Mouse (Mus musculus) lung, embryonic 15.5 days (tissue): ENCODE data around the gene Nprl2. TPM values are rescaled to one million over a fixed set of nuclear protein-coding genes. Genes with fewer than 3 reads are reported as not detected.

ENCODE experiments used
- ATAC-seq: fragments of 200-750 bp; cut with Nextera tagmentation; 2 replicates; pipeline ENCODE4 v1.8.0; 2017; ENCODE audit warnings: moderate number of reproducible peaks, borderline replicate concordance; ENCODE audit not compliant: low FRiP score, low TSS enrichment; ENCODE audit errors: extremely low read depth
- H3K27ac ChIP-seq: fragments of 300-500 bp; sonication (generic); 2 replicates; pipeline ENCODE4 v1.5.1; 2015; ENCODE audit warnings: moderate library complexity, mild to moderate bottlenecking, inconsistent platforms
- H3K27me3 ChIP-seq: fragments of 300-500 bp; sonication (generic); 2 replicates; pipeline ENCODE4 v1.6.1; 2015; ENCODE audit warnings: inconsistent platforms
- H3K36me3 ChIP-seq: fragments of 300-500 bp; sonication (generic); 2 replicates; pipeline ENCODE4 v1.6.1; 2015; ENCODE audit warnings: inconsistent platforms
- H3K4me1 ChIP-seq: fragments of 300-500 bp; sonication (generic); 2 replicates; pipeline ENCODE4 v1.6.1; 2015; ENCODE audit warnings: inconsistent platforms
- H3K4me2 ChIP-seq: fragments of 300-500 bp; sonication (generic); 2 replicates; pipeline ENCODE4 v1.6.1; 2015; ENCODE audit warnings: inconsistent platforms, mild to moderate bottlenecking, moderate library complexity
- H3K4me3 ChIP-seq: fragments of 300-500 bp; sonication (generic); 2 replicates; pipeline ENCODE4 v1.5.1; 2015; ENCODE audit warnings: mild to moderate bottlenecking, inconsistent platforms
- H3K9ac ChIP-seq: fragments of 300-500 bp; sonication (generic); 2 replicates; pipeline ENCODE4 v1.6.1; 2015; ENCODE audit warnings: inconsistent platforms
- H3K9me3 ChIP-seq: fragments of 300-500 bp; sonication (generic); 2 replicates; pipeline ENCODE4 v1.6.1; 2016; ENCODE audit warnings: inconsistent platforms
- WGBS: fragments of 180-500 bp; shearing (Covaris S2); methylation state at CpG from one replicate; pipeline ENCODE4 v1.1.7; 2015; 5-methylcytosine and 5-hydroxymethylcytosine counted together
- polyA plus RNA-seq: library from polyadenylated mRNA; unstranded; fragments of >200 nt; fragmentation: Nextera tagmentation; extraction: Ambion mirVana; gene quantifications from 2 replicates; pipeline ENCODE4 v1.2.1, GENCODE M21; 2015

Nprl2 gene
- polyA plus RNA-seq, 1 experiment from 2014 or later, result 42.2 TPM

- no peak overlapping the region for H3K27ac ChIP-seq
- no peak overlapping the region for H3K4me3 ChIP-seq
- no peak overlapping the region for H3K9ac ChIP-seq
- H3K36me3 ChIP-seq, result peaks cover 13% of the 10 kb centered on the region
- no peaks in the 10 kb centered on the region for H3K27me3 ChIP-seq
- peaks cover 38% of the 10 kb centered on the region for H3K4me1 ChIP-seq
- peak overlapping the region; percentile 87; the same call in 1 of the 2 replicates for H3K4me2 ChIP-seq
- 89% methylated on average over 7 of the region's 7 CpGs for WGBS
- H3K9me3 ChIP-seq, result no peaks in the 10 kb centered on the region
- ATAC-seq, result no peak
Observed at GRCm38 (mm10) chr9:107582509-107583062, 40.6 kb downstream of the Nprl2 start.

DNA sequence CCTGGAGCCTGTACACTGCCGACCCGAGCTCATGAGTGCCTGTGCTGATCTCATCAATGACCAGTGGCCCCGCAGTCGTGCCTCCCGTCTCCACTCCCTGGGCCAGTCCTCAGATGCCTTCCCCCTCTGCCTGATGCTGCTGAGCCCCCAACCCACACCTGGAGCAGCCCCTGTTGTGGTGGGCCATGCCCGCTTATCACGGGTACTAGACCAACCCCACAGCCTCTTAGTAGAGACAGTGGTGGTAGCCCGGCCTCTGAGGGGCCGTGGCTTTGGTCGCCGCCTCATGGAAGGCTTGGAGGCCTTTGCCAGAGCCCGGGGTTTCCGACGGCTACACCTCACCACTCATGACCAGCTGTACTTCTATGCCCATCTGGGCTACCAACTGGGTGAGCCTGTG, 41.1 kb downstream of the Nprl2 start:
- peaks cover 36% of the 10 kb centered on the region for H3K4me1 ChIP-seq
- 91% methylated on average over 14 of the region's 14 CpGs for WGBS
- H3K27ac ChIP-seq, result no peak overlapping the region
- H3K4me3 ChIP-seq, result no peak overlapping the region
- H3K4me2 ChIP-seq, result no peak overlapping the region
- no peaks in the 10 kb centered on the region for H3K9me3 ChIP-seq
- peaks cover 13% of the 10 kb centered on the region for H3K36me3 ChIP-seq
- H3K27me3 ChIP-seq, result no peaks in the 10 kb centered on the region
- no peak overlapping the region for H3K9ac ChIP-seq
- ATAC-seq, result no peak

DNA sequence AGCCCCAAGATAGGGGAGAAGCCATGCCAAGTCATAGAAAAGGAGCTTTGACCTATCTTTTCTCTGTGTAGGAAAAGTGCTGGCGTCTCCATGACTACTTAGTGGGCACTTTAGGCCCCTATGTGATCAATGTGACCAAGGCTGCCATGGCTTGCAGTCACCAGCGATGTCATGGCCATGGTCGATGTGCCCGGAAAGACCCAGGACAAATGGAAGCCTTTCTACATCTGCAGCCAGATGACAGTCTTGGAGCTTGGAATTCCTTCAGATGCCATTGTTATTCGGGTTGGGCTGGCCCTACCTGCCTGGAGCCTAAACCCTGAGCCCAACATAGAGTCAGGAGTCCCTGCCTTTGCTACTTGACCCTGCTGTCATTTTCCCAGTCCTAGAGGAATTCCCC, 44.5 kb downstream of the Nprl2 start:
- Histone ChIP-seq H3K4me3 (no peak overlapping the region), H3K27me3 (no peaks in the 10 kb centered on the region), H3K27ac (no peak overlapping the region), H3K36me3 (peaks cover 31% of the 10 kb centered on the region), H3K9me3 (no peaks in the 10 kb centered on the region), H3K9ac (no peak overlapping the region), H3K4me1 (peaks cover 39% of the 10 kb centered on the region), H3K4me2 (no peak overlapping the region)
- no peak for ATAC-seq
- 85% methylated on average over 5 of the region's 5 CpGs for WGBS

GRCm38 (mm10) chr9:107586974-107587832, 45.2 kb downstream of the Nprl2 start, which contains the start of gene Ifrd2:
TSS of gene Ifrd2 (plus strand) at chr9:107587642.
- H3K27ac ChIP-seq, result peak within 1 kb of the TSS; percentile 41; the same call in 1 of the 2 replicates
- peaks cover 32% of the 10 kb centered on the region for H3K4me1 ChIP-seq

GRCm38 (mm10) chr9:107587833-107588639, 46.0 kb downstream of the Nprl2 start:
- Histone ChIP-seq H3K27ac (peak overlapping the region; percentile 36; the same call in 1 of the 2 replicates), H3K4me2 (peak overlapping the region; percentile 79), H3K4me3 (peak overlapping the region; percentile 79), H3K27me3 (no peaks in the 10 kb centered on the region), H3K9me3 (no peaks in the 10 kb centered on the region), H3K36me3 (peaks cover 41% of the 10 kb centered on the region), H3K4me1 (peaks cover 24% of the 10 kb centered on the region), H3K9ac (peak overlapping the region; percentile 64)
- ATAC-seq, result no peak
- under 1% methylated on average over 33 of the region's 33 CpGs for WGBS

More at GRCm38 (mm10) chr9:107586974-107587832, 45.2 kb downstream of the Nprl2 start, which contains the start of gene Ifrd2:
- no peaks in the 10 kb centered on the region for H3K9me3 ChIP-seq
- peak within 1 kb of the TSS; percentile 64 for H3K9ac ChIP-seq
- peak; percentile 97 for ATAC-seq
- H3K4me2 ChIP-seq, result peak within 1 kb of the TSS; percentile 79
- no peaks in the 10 kb centered on the region for H3K27me3 ChIP-seq
- H3K4me3 ChIP-seq, result peak within 1 kb of the TSS; percentile 79
- 11% methylated on average over 46 of the region's 46 CpGs for WGBS
- peaks cover 38% of the 10 kb centered on the region for H3K36me3 ChIP-seq

DNA sequence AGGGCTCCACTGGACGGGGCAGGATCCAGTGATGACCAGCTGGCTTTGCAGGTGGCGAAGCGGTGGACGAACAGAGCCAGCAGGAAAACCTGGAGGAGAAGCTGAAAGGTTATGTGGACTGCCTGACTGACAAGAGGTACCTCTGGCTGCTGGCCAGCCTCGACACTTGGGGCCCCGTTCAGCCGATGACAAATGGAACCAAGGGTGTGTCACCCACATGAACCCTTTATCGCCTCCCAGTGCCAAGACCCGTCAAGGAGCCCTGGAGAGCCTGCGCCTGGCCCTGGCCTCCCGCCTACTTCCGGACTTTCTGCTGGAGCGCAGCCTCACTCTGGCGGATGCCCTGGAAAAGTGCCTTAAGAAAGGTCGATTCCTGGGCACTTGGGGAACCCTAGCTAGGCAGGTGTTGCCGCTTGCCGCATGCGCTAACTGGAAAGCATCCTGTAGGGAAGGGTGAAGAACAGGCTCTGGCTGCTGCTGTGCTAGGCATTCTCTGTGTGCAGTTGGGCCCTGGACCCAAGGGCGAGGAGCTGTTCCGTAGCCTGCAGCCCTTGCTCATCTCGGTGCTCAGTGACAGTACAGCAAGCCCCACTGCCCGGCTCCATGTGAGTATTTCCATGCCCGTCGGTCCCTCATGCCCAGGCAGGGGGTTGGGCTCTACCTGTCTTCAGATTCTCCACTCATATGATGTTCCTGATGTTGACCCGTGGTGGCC, 48.2 kb downstream of the Nprl2 start:
- H3K27ac ChIP-seq, result peak overlapping the region; percentile 18; the same call in 1 of the 2 replicates
- no peaks in the 10 kb centered on the region for H3K9me3 ChIP-seq
- no peak for ATAC-seq
- no peak overlapping the region for H3K9ac ChIP-seq
- peaks cover 44% of the 10 kb centered on the region for H3K36me3 ChIP-seq
- peak overlapping the region; percentile 79; the same call in 1 of the 2 replicates for H3K4me2 ChIP-seq
- WGBS, result 71% methylated on average over 25 of the region's 25 CpGs
- no peak overlapping the region for H3K4me3 ChIP-seq
- no peaks in the 10 kb centered on the region for H3K27me3 ChIP-seq
- H3K4me1 ChIP-seq, result peaks cover 24% of the 10 kb centered on the region

GRCm38 (mm10) chr9:107590773-107591060, 48.7 kb downstream of the Nprl2 start:
- Histone ChIP-seq H3K9ac (no peak overlapping the region), H3K27ac (peak overlapping the region; percentile 18; the same call in 1 of the 2 replicates), H3K4me2 (no peak overlapping the region), H3K36me3 (peaks cover 44% of the 10 kb centered on the region), H3K9me3 (no peaks in the 10 kb centered on the region), H3K4me1 (peaks cover 24% of the 10 kb centered on the region), H3K4me3 (no peak overlapping the region), H3K27me3 (no peaks in the 10 kb centered on the region)
- no peak for ATAC-seq
- 86% methylated on average over 6 of the region's 6 CpGs for WGBS

GRCm38 (mm10) chr9:107593101-107593976, 51.3 kb downstream of the Nprl2 start:
- H3K9ac ChIP-seq, result no peak overlapping the region
- no peak for ATAC-seq
- H3K36me3 ChIP-seq, result peaks cover 44% of the 10 kb centered on the region

DNA sequence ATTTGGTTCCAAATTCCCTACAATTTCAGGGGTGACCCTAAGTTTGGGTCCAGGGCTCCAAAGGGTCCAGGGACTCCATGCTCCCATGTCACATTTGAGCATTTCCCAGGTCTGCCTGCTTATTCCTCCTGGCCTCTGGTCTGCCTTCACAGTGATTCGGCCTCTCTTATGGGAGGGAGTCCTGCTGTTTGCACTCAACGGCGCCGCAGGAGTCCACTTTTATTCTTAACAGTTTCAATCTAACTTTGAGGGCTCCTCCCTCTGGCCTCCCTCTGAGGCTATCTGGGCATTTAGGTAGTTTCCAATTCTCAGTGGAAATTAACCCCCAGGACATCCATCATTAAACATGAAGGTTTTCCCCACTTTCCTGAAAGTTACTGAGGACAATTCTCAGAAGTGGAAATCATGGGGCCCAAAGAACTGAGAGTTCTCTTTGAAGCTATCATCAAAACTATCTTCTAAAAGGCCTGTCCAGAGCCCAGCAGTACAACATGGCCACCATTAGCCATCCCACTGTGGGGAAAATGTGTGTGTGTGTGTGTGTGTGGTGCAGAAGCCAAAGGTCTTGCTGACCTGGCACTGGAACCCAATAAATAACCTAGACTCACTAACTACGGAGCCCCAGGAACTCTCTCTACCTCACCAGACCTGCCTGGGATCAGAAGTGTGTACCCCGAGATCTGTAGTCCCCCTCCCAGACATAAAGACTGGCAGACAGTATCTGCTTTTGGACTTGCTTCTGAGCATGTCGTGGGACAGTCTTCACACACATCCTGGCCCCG, 52.4 kb downstream of the Nprl2 start:
- peaks cover 5% of the 10 kb centered on the region for H3K4me1 ChIP-seq
- no peaks in the 10 kb centered on the region for H3K9me3 ChIP-seq
- no peak overlapping the region for H3K27ac ChIP-seq
- H3K27me3 ChIP-seq, result 0 out of 2 replicates have a peak, but pooled peaks cover 6% of the 10 kb centered on the region
- no peak overlapping the region for H3K4me3 ChIP-seq
- ATAC-seq, result no peak
- H3K4me2 ChIP-seq, result no peak overlapping the region
- no peak overlapping the region for H3K9ac ChIP-seq
- 79% methylated on average over 8 of the region's 8 CpGs for WGBS
- H3K36me3 ChIP-seq, result peaks cover 44% of the 10 kb centered on the region

More at GRCm38 (mm10) chr9:107593101-107593976, 51.3 kb downstream of the Nprl2 start:
- Histone ChIP-seq H3K27me3 (no peaks in the 10 kb centered on the region), H3K4me2 (no peak overlapping the region), H3K27ac (no peak overlapping the region), H3K4me3 (no peak overlapping the region), H3K9me3 (no peaks in the 10 kb centered on the region), H3K4me1 (peaks cover 16% of the 10 kb centered on the region)
- WGBS, result 86% methylated on average over 11 of the region's 11 CpGs
